Mouse (Mus musculus) heart, postnatal 36 days (tissue): Measurements from ENCODE around the gene Tmem50a. TPM values are rescaled to one million over a fixed set of nuclear protein-coding genes. Genes with fewer than 3 reads are reported as not detected.
"Not testable (repeated sequence)": the region's sequence is repeated elsewhere in the genome, so short reads cannot be mapped to it uniquely, and the experiment has no call there.

Source experiments
- DNase-seq, 2 experiments: peaks; one replicate each; pipeline ENCODE4 v3.0.0; 2021 to 2022
- intact Hi-C: fragments of 180-260 bp; cut with DNase I; formaldehyde crosslinking; loops from one replicate; pipeline ENCODE4 v1.15.1; 2025
- total RNA-seq, 2 experiments: library from RNA; stranded (reverse); gene quantifications; 2 replicates each; pipeline ENCODE4 v1.2.3; 2021

Tmem50a gene
- total RNA-seq, 2 experiments from 2014 or later: 65.8 to 71.3 TPM

- intact Hi-C loops: no loop called here
- peak; percentile 61 to 72 for DNase-seq
These were observed 9.4 kb upstream of the Tmem50a start for GRCm38 (mm10) chr4:134924019-134924741.

- DNase-seq: peak; percentile 98
- intact Hi-C loops: no loop called here
These were observed 8.6 kb upstream of the Tmem50a start, which contains the start of gene Rsrp1 for GRCm38 (mm10) chr4:134923258-134924018. Gene Rsrp1, plus strand, starts transcription at chr4:134923592.

DNA sequence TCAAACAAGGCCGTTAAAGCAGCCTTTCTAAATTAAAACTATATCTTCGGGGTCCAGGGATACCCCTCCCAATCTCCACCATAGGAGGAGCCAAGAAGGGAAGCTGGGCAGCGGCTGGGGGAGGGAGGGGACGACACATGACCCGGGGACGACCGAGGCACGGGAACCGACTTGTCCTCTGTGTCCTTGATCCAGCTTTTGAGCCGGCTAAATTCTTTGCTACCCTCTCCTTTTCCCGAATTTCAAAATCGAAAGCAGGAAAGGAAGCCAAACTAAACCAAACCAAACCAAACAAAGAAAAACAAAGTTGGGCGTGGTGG is 8.1 kb upstream of the Tmem50a start:
- intact Hi-C loops: no loop called here
- DNase-seq: peak; percentile 74 to 80

GRCm38 (mm10) chr4:134922111-134922924 is 7.5 kb upstream of the Tmem50a start:
- DNase-seq: peak; percentile 14 to 35
- intact Hi-C loops: no loop called here

DNA sequence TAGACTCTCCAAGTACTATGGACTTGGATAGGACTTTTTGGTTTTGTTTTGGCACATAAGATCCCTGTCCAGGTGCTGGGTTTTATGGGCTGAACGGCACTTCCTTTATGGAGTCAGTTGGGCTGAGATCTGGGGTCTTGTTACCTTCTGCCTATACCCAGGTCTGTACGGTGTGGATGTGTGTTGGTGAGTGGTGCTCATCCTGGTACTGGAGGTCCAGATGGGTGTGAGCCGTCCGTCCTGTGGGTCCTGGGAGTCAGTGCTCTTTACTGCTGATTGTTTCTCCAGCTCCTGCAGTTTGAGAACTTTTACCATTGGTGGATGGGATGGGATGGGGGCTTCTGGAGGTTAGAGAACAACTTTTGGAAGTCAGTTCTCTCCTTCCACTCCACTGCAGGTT is 6.9 kb upstream of the Tmem50a start:
- intact Hi-C loops: no loop called here
- DNase-seq: no peak

- intact Hi-C loops: no loop called here
- DNase-seq: no peak
These were observed 5.8 kb upstream of the Tmem50a start for GRCm38 (mm10) chr4:134920631-134921030.

DNA sequence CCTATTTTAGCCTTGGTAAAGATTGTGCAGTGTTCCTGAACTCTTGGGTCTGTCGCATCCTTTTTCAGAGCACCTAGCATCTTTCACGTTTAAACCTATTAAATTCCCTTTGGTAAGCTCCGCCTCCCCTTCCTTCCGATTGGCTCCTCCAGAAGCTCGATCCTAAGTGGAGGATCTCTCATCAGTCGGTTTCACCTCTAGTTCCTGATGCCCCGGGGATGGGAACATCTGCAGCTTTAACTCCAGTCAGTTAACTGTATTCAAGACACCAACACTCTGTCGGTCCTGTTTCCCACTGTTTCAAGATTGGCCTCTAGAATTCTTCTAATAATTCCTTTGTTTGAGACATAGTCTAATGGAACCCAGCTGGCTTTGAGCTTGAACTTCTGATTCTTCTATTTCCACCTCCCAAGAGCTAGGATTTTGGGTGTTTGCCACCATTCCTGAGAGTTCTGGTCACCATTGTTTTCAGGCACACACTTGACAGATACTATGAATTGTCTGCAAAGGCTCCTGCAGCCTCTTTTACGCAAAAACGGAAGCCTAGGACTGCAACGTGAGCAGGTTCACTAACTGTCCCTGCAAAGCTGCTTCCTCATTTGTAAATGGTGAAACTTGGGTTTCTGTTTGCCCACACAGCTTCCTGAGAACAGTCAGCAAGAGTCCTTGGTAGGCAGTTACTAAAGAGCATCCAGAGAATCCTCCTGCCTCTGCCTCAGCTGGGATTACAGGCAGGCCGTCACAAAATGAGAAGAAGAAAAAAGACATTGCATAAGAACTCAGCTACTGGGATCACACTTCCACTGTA is 5.1 kb upstream of the Tmem50a start:
- DNase-seq: no peak
- intact Hi-C loops: no loop called here

DNA sequence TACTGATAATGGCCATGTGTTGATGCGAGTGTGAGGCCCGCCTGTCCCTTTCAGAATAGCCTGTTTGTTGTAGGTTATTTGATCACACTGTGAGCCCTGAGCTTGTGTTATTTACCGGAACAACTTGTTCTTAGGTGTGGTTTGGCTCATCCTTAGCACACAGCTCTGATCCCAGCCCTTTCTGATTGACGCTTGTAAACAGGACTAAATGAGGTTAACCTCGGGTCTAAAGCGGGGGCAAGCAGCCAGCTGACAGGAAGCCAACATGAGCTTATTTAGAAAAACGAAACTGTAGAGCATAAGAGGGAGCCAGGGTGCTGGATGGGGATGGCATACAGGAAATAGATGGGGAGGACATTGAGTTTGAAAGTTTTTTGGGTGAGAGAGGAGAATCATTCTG is 3.6 kb upstream of the Tmem50a start:
- intact Hi-C loops: no loop called here
- DNase-seq: peak; percentile 69 to 76

DNA sequence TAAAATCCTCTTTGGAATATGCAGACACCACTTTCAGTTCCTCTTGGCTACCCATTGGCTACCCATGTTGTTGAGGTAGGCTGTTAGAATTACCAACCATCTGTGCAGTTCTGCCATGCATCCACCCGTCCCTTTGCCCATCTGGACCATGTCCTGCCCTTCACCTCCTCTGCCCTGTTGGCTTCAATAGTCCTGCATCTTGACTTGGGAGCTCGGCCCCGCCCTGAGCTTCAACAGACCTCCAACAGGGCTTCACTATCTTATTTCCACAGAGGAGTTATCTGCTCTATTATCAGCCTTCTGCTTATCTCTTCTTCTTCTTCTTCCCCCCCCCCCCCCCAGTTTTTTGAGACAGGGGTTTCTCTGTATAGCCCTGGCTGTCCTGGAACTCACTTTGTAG is 2.4 kb upstream of the Tmem50a start:
- intact Hi-C loops: no loop called here
- DNase-seq: no peak

DNA sequence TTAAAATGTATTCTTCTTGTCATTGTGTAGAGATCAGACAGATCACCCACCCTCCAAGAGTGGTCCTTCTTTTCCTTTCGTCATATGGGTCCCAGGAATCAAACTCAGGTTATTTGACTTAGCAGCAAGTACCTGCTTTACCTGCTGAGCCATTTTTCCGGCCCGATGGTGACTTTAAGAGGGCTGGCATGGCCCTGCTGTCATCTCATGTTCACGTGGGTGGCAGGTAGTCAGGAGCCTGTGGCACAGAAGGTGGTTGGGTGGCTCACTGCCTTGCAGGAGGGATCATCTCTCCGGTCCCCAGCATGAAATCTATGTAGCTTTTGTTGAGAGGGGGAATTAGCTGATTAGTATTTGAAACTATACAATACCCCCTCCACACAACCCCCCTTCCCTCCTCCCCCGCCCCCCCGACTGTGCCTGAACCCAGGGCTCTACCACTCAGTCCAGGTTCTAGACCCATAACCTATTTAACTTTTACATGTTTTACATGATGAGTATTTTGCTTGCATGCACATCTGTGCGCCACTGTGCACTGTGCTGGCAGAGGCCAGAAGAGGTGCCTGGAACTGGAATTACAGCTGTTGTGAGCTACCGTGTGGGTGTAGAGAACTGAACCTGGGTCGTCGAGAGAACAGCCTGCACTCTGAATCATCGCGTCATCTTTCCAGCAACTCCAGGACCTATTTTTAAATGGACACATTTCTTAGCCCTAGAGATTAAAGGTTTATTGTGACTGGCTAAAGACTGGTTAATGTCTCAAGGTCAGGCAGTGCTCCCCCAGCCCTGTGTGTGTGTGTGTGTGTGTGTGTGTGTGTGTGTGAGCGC is 613 bp upstream of the Tmem50a start:
- DNase-seq: no peak
- intact Hi-C loops: no loop called here

GRCm38 (mm10) chr4:134914122-134914863 is 531 bp downstream of the Tmem50a start:
- no peak for DNase-seq
- intact Hi-C loops: no loop called here

GRCm38 (mm10) chr4:134913413-134913812 is 1.4 kb downstream of the Tmem50a start:
- intact Hi-C loops: no loop called here
- peak; percentile 71 to 81 for DNase-seq

DNA sequence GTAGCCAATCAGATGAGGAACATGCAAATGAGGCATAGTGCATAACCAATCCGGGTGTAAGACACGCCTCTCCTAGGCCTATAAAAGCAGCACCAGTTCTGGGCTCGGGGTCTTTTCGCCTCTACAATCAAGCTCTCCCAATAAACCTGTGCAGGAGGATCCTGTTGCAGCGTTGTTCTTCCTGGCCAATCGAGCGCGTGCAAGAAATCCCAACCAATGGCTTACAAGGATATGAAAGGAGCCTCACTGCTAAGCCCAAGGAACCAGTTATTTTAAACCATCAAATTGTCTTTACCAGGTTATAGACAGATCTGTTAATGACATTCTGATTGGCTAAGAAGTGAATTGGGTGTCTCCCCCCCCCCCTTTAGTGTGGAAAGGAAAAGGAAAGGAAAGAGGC is 3.4 kb downstream of the Tmem50a start:
- DNase-seq: not testable (repeated sequence)

DNA sequence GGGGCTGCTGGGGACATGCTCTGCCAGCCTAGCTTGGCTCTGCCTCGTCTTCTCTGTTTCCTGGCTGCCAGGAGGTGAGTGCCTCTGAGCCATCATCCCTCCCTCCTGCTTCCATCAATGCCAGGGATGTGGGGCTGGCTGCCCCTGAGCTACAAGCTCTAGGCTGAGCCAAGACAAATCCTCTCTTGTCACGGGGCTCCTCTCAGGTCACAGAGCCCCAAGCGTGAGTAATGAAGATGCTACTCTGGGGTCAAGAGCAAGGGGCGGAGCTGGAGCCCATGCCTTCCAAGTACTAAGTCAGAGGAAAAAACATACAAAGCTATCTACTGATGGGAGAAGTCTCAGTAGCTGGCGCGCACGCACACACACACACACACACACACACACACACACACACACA is 11.8 kb downstream of the Tmem50a start:
- intact Hi-C loops: no loop called here

More for the DNA sequence above, 3.4 kb downstream of the Tmem50a start:
- intact Hi-C loops: not testable (repeated sequence)

GRCm38 (mm10) chr4:134901126-134901525 is 13.7 kb downstream of the Tmem50a start:
- intact Hi-C loops: no loop called here
- DNase-seq: no peak

More for the DNA sequence above, 11.8 kb downstream of the Tmem50a start:
- no peak for DNase-seq

DNA sequence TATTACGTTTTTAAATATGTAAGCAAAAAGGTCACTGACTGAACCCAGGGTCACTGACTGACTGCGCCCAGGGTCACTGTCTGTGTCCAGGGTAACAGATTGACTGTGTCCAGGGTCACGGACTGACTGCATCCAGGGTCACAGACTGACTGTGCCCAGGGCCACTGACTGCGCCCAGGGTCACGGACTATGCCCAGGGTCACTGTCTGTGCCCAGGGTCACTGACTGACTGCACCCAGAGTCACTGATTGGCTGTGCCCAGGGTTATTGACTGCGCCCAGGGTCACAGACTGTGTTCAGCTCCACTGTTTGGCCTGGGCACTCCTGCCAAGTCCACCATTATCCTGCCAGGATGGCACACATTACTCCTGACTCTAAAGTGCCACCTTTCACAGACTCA is 17.6 kb downstream of the Tmem50a start:
- DNase-seq: no peak
- intact Hi-C loops: no loop called here

GRCm38 (mm10) chr4:134892096-134892495 is 22.7 kb downstream of the Tmem50a start:
- DNase-seq: peak; percentile 57 to 69
- intact Hi-C loops: loop anchor here (5.0 kb wide), 1 partner anchor 65 kb away; no protein-coding TSS in a partner anchor

GRCm38 (mm10) chr4:134884364-134884763 is 30.5 kb downstream of the Tmem50a start:
- intact Hi-C loops: no loop called here

DNA sequence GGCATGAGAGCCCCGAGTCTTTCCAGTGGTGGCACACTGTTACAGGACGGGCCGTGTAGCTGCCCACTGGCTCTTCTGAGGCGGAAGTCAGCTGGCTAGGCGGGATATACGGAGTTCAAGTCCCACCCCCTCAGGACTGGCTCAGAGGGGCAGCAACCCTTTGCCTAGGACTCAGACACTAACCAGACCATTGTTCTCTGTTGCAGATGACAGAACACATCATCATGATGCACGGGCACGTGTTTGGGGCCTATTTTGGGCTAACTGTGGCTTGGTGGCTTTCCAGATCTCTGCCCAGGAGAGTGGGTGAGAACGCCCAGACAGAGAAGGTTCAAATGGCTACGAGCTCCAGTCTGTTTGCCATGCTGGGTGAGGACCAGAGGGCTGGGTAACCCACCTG is 31.0 kb downstream of the Tmem50a start:
- intact Hi-C loops: no loop called here
- peak; percentile 14 to 23 for DNase-seq

More at GRCm38 (mm10) chr4:134884364-134884763, 30.5 kb downstream of the Tmem50a start:
- DNase-seq: no peak
